Mouse (Mus musculus): Measurements from ENCODE around the gene Camsap2.

Gene Camsap2

GRCm38 (mm10) chr1:136345454-136346372 lies at the start of gene Camsap2:
TSS of gene Camsap2 (minus strand) at chr1:136346104.
- peak; percentile 88 to 96 for DNase-seq

- DNase-seq, result no peak
Measured at GRCm38 (mm10) chr1:136395073-136395472, 49.2 kb upstream of the Camsap2 start.

GRCm38 (mm10) chr1:136394506-136394905 lies 48.6 kb upstream of the Camsap2 start:
- DNase-seq, result no peak

GRCm38 (mm10) chr1:136386914-136387313 lies 41.0 kb upstream of the Camsap2 start:
- DNase-seq, result no peak

- no peak for DNase-seq
Measured at GRCm38 (mm10) chr1:136381583-136381982, 35.7 kb upstream of the Camsap2 start.

- DNase-seq, result no peak
Measured at GRCm38 (mm10) chr1:136381169-136381568, 35.3 kb upstream of the Camsap2 start.

- DNase-seq, result no peak
Measured at GRCm38 (mm10) chr1:136380606-136381005, 34.7 kb upstream of the Camsap2 start.

GRCm38 (mm10) chr1:136380161-136380560 lies 34.3 kb upstream of the Camsap2 start:
- no peak for DNase-seq

- DNase-seq, result no peak
Measured at GRCm38 (mm10) chr1:136379261-136379660, 33.4 kb upstream of the Camsap2 start.

GRCm38 (mm10) chr1:136365986-136366385 lies 20.1 kb upstream of the Camsap2 start:
- no peak for DNase-seq

GRCm38 (mm10) chr1:136364711-136365110 lies 18.8 kb upstream of the Camsap2 start:
- peak; percentile 46 to 68 for DNase-seq

GRCm38 (mm10) chr1:136363035-136363434 lies 17.1 kb upstream of the Camsap2 start:
- DNase-seq, result no peak

- DNase-seq, result no peak
Measured at GRCm38 (mm10) chr1:136362567-136362966, 16.7 kb upstream of the Camsap2 start.

GRCm38 (mm10) chr1:136361373-136361772 lies 15.5 kb upstream of the Camsap2 start:
- no peak for DNase-seq

- no peak for DNase-seq
Measured at GRCm38 (mm10) chr1:136360909-136361308, 15.0 kb upstream of the Camsap2 start.

- DNase-seq, result no peak
Measured at GRCm38 (mm10) chr1:136358841-136359360, 13.0 kb upstream of the Camsap2 start.

- DNase-seq, result no peak
Measured at GRCm38 (mm10) chr1:136355651-136356050, 9.7 kb upstream of the Camsap2 start.

GRCm38 (mm10) chr1:136350699-136351200 lies 4.8 kb upstream of the Camsap2 start:
- no peak for DNase-seq

GRCm38 (mm10) chr1:136348137-136348536 lies 2.2 kb upstream of the Camsap2 start:
- no peak for DNase-seq

- no peak for DNase-seq
Measured at GRCm38 (mm10) chr1:136347140-136347539, 1.2 kb upstream of the Camsap2 start.

- DNase-seq, result no peak
Measured at GRCm38 (mm10) chr1:136346373-136347035, 600 bp upstream of the Camsap2 start.

GRCm38 (mm10) chr1:136344768-136345453 lies 993 bp downstream of the Camsap2 start:
- no peak for DNase-seq

GRCm38 (mm10) chr1:136344281-136344680 lies 1.6 kb downstream of the Camsap2 start:
- DNase-seq, result no peak
